Mouse (Mus musculus): ENCODE measurements around the gene Chga. TPM values are rescaled to one million over a fixed set of nuclear protein-coding genes. Genes with fewer than 3 reads are reported as not detected.

Chga gene
- total and polyA plus RNA-seq, 3 experiments = not detected

GRCm38 (mm10) chr12:102505131-102505713 is 49.5 kb upstream of the Chga start (continued):
- TF ChIP-seq ELF1 (IDR thresholded peaks at IDR 0.05; ENCODE audit: low read depth, low read length) (0 out of 2 replicates have a peak, but pooled peaks have one; percentile 36), ZMIZ1 (IDR thresholded peaks at IDR 0.05; ENCODE audit: low read depth, low read length) (no peak), BHLHE40 (IDR thresholded peaks at IDR 0.05; ENCODE audit: borderline replicate concordance, low read depth, low read length) (no peak), SMC3 (IDR thresholded peaks at IDR 0.05; ENCODE audit: low read depth, low read length) (no peak), NRF1 (IDR thresholded peaks at IDR 0.05; ENCODE audit: insufficient read depth, low read depth, low read length, poor library complexity, severe bottlenecking) (no peak), HCFC1 (IDR thresholded peaks at IDR 0.05; ENCODE audit: low read depth, low read length) (no peak)

GRCm38 (mm10) chr12:102505949-102506348 is 48.8 kb upstream of the Chga start:
- Histone ChIP-seq H3K9ac (ENCODE audit: control insufficient read depth, low read depth, low read length, poor library complexity, severe bottlenecking) (peak overlapping the region; percentile 46), H3K27me3 (ENCODE audit: control insufficient read depth in 1 of 2, insufficient read depth in 2 of 2, low read length in 2 of 2) (0 out of 4 replicates have a peak, but pooled peaks cover 0 to 2% of the 10 kb centered on the region in 2 experiments), H3K9me3 (replicated peaks; ENCODE audit: insufficient read depth, low read length) (no peaks in the 10 kb centered on the region), H3K79me2 (ENCODE audit: control insufficient read depth, insufficient read depth, low read length, poor library complexity) (no peaks in the 10 kb centered on the region), H3K4me3 (ENCODE audit: control insufficient read depth in 1 of 2, insufficient read depth in 1 of 2, low read depth in 2 of 2, low read length in 2 of 2) (peak overlapping the region; percentile 33 to 36), H3K27ac (ENCODE audit: control insufficient read depth, low read depth, low read length) (peak overlapping the region; percentile 83), H3K36me3 (ENCODE audit: control insufficient read depth in 1 of 2, insufficient read depth in 2 of 2, low read length in 2 of 2) (peaks cover 0 to 28% of the 10 kb centered on the region in 2 experiments; a peak in 2 of 4 replicates), H3K4me1 (ENCODE audit: control insufficient read depth in 1 of 2, insufficient read depth in 2 of 2, low read length in 2 of 2) (peaks cover 21 to 43% of the 10 kb centered on the region in 2 experiments)
- TF ChIP-seq RCOR1 (IDR thresholded peaks at IDR 0.05; ENCODE audit: low read depth, low read length) (peak; percentile 66; the same call in 1 of the 2 replicates), TBP (IDR thresholded peaks at IDR 0.05; ENCODE audit: low read depth, low read length) (peak; percentile 49; the same call in 1 of the 2 replicates), SMC3 (IDR thresholded peaks at IDR 0.05; ENCODE audit: low read depth, low read length) (no peak), SIN3A (IDR thresholded peaks at IDR 0.05; ENCODE audit: low read length) (peak; percentile 73), MXI1 (IDR thresholded peaks at IDR 0.05; ENCODE audit: low read depth, low read length) (0 out of 2 replicates have a peak, but pooled peaks have one; percentile 12), GATA1 (IDR thresholded peaks at IDR 0.05; ENCODE audit: low read depth, low read length) (peak; percentile 95), USF1 (IDR thresholded peaks at IDR 0.05; ENCODE audit: low read depth, low read length) (no peak), HCFC1 (IDR thresholded peaks at IDR 0.05; ENCODE audit: low read depth, low read length) (0 out of 2 replicates have a peak, but pooled peaks have one; percentile 18), TCF12 (IDR thresholded peaks at IDR 0.05; ENCODE audit: low read depth, low read length) (peak; percentile 97), BHLHE40 (IDR thresholded peaks at IDR 0.05; ENCODE audit: borderline replicate concordance, low read depth, low read length) (no peak), ETS1 (IDR thresholded peaks at IDR 0.05; ENCODE audit: low read depth, low read length) (peak; percentile 81), TAL1 (IDR thresholded peaks at IDR 0.05; ENCODE audit: low read length) (peak; percentile 95), EP300 (IDR thresholded peaks at IDR 0.05; ENCODE audit: low read depth in 1 of 2, low read length in 2 of 2) (peak; percentile 91 to 94)
- peak; percentile 93 for DNase-seq (ENCODE audit: low read depth, low spot score)

GRCm38 (mm10) chr12:102511363-102511762 is 43.4 kb upstream of the Chga start:
- Histone ChIP-seq H3K4me3 (ENCODE audit: control insufficient read depth in 1 of 2, insufficient read depth in 1 of 2, low read depth in 2 of 2, low read length in 2 of 2) (no peak overlapping the region), H3K36me3 (ENCODE audit: control insufficient read depth in 1 of 2, insufficient read depth in 2 of 2, low read length in 2 of 2) (peaks cover 0 to 7% of the 10 kb centered on the region in 2 experiments; a peak in 2 of 4 replicates), H3K9me3 (replicated peaks; ENCODE audit: insufficient read depth, low read length) (no peaks in the 10 kb centered on the region), H3K79me2 (ENCODE audit: control insufficient read depth, insufficient read depth, low read length, poor library complexity) (no peaks in the 10 kb centered on the region), H3K4me1 (ENCODE audit: control insufficient read depth in 1 of 2, insufficient read depth in 2 of 2, low read length in 2 of 2) (peaks cover 7 to 10% of the 10 kb centered on the region in 2 experiments), H3K27me3 (ENCODE audit: control insufficient read depth in 1 of 2, insufficient read depth in 2 of 2, low read length in 2 of 2) (0 out of 4 replicates have a peak, but pooled peaks cover 0 to 2% of the 10 kb centered on the region in 2 experiments), H3K27ac (ENCODE audit: control insufficient read depth, low read depth, low read length) (no peak overlapping the region), H3K9ac (ENCODE audit: control insufficient read depth, low read depth, low read length, poor library complexity, severe bottlenecking) (no peak overlapping the region)
- no peak for DNase-seq (ENCODE audit: low read depth, low spot score)
- TF ChIP-seq BHLHE40 (IDR thresholded peaks at IDR 0.05; ENCODE audit: borderline replicate concordance, low read depth, low read length) = no peak
- TF ChIP-seq UBTF (IDR thresholded peaks at IDR 0.05; ENCODE audit: borderline replicate concordance, insufficient read depth, low read depth, low read length) = no peak
- no peak for TF ChIP-seq E2F4 (IDR thresholded peaks at IDR 0.05; ENCODE audit: borderline replicate concordance, low read depth, low read length)
- TF ChIP-seq NELFE (IDR thresholded peaks at IDR 0.05; ENCODE audit: low read depth, low read length) = no peak
- no peak for TF ChIP-seq KAT2A (conservative IDR thresholded peaks at IDR 0.05; ENCODE audit: low read depth, low read length)
- TF ChIP-seq MAZ (IDR thresholded peaks at IDR 0.05; ENCODE audit: low read depth, low read length) = no peak
- no peak for TF ChIP-seq ZKSCAN1 (IDR thresholded peaks at IDR 0.05; ENCODE audit: low read depth, low read length)
- no peak for TF ChIP-seq NRF1 (IDR thresholded peaks at IDR 0.05; ENCODE audit: insufficient read depth, low read depth, low read length, poor library complexity, severe bottlenecking)
- TF ChIP-seq POLR2A (IDR thresholded peaks at IDR 0.05; ENCODE audit: control insufficient read depth in 1 of 2, insufficient read depth in 1 of 2, low read depth in 1 of 2, low read length in 2 of 2, poor library complexity in 1 of 2) = no peak
- no peak for TF ChIP-seq RCOR1 (IDR thresholded peaks at IDR 0.05; ENCODE audit: low read depth, low read length)
- TF ChIP-seq USF1 (IDR thresholded peaks at IDR 0.05; ENCODE audit: low read depth, low read length) = no peak
- no peak for TF ChIP-seq EP300 (IDR thresholded peaks at IDR 0.05; ENCODE audit: low read depth in 1 of 2, low read length in 2 of 2)
- TF ChIP-seq MXI1 (IDR thresholded peaks at IDR 0.05; ENCODE audit: low read depth, low read length) = no peak
- no peak for TF ChIP-seq POLR2AphosphoS2 (IDR thresholded peaks at IDR 0.05; ENCODE audit: low read length)
- no peak for TF ChIP-seq TAL1 (IDR thresholded peaks at IDR 0.05; ENCODE audit: low read length)
